Mouse (Mus musculus) liver, embryonic 11.5 days (tissue): ENCODE data around the gene Gpr174. TPM values are rescaled to one million over a fixed set of nuclear protein-coding genes. Genes with fewer than 3 reads are reported as not detected.
"Not testable (repeated sequence)": the region's sequence is repeated elsewhere in the genome, so short reads cannot be mapped to it uniquely, and the experiment has no call there.

ENCODE experiments used
- ATAC-seq: fragments of 200-750 bp; cut with Nextera tagmentation; replicated peaks from 2 replicates; pipeline ENCODE4 v1.8.0; 2017; ENCODE audit warnings: moderate number of reproducible peaks, mild to moderate bottlenecking, moderate TSS enrichment, moderate library complexity; ENCODE audit not compliant: low FRiP score
- DNase-seq: peaks from one replicate; pipeline ENCODE4 v3.0.0-alpha.2; 2017; ENCODE audit warnings: low spot score
- H3K27ac ChIP-seq: fragments of 300-500 bp; sonication (generic); 2 replicates; pipeline ENCODE4 v1.5.1; 2014; ENCODE audit warnings: mild to moderate bottlenecking, low read depth, low read length, control low read depth
- H3K27me3 ChIP-seq: fragments of 300-500 bp; sonication (generic); replicated peaks from 2 replicates; pipeline ENCODE4 v1.6.1; 2014; ENCODE audit warnings: low read length, mixed read lengths; ENCODE audit not compliant: control insufficient read depth, insufficient read depth
- H3K36me3 ChIP-seq: fragments of 300-500 bp; sonication (generic); 2 replicates; pipeline ENCODE4 v1.6.1; 2014; ENCODE audit warnings: mild to moderate bottlenecking, low read length, moderate library complexity, mixed read lengths; ENCODE audit not compliant: control insufficient read depth, insufficient read depth
- H3K4me1 ChIP-seq: fragments of 300-500 bp; sonication (generic); replicated peaks from 2 replicates; pipeline ENCODE4 v1.6.1; 2014; ENCODE audit warnings: low read length, mixed read lengths; ENCODE audit not compliant: control insufficient read depth, insufficient read depth
- H3K4me2 ChIP-seq: fragments of 300-500 bp; sonication (generic); 2 replicates; pipeline ENCODE4 v1.6.1; 2014; ENCODE audit warnings: mild to moderate bottlenecking, control low read depth, moderate library complexity
- H3K4me3 ChIP-seq: fragments of 300-500 bp; sonication (generic); 2 replicates; pipeline ENCODE4 v1.5.1; 2014; ENCODE audit warnings: low read depth, low read length, control low read depth
- H3K9ac ChIP-seq: fragments of 300-500 bp; sonication (generic); 2 replicates; pipeline ENCODE4 v1.6.1; 2014; ENCODE audit warnings: low read depth, low read length, control low read depth
- H3K9me3 ChIP-seq: fragments of 300-500 bp; sonication (generic); 2 replicates; pipeline ENCODE4 v1.6.1; 2016; ENCODE audit warnings: low read length, inconsistent platforms, mixed read lengths; ENCODE audit not compliant: control insufficient read depth
- WGBS: fragments of 180-500 bp; shearing (Covaris S2); extraction: QIAGEN DNeasy Blood & Tissue Kit; methylation state at CpG from one replicate; pipeline ENCODE4 v1.1.7; 2014; 5-methylcytosine and 5-hydroxymethylcytosine counted together
- polyA plus RNA-seq: library from polyadenylated mRNA; unstranded; fragments of >200 nt; fragmentation: Nextera tagmentation; extraction: Ambion mirVana; gene quantifications from 2 replicates; pipeline ENCODE4 v1.2.1, GENCODE M21; 2014

Gene Gpr174
- polyA plus RNA-seq, 1 experiment from 2014 or later, result 0.27 TPM

DNA sequence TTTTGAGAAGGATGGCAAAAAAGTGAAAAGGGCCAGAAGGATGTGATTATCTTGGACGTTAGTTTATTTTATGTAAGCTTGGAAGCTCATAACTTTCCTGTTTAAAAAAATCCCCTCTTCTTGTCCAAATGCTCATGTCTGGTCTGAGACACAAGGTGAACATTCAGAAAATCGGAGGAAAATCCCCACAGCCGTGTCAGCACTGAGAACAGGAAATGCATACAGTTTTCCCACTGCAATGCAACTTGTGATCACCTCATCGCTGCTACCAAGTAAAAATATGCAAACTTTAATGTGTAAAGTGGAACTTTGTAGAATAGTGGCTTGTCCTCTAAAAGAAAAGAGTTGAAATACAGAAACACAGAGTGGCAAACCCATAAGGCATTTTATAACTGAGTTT lies 28.5 kb downstream of the Gpr174 start:
- H3K4me2 ChIP-seq, result no peak overlapping the region
- WGBS, result 57% methylated on average over 4 of the region's 4 CpGs
- no peak overlapping the region for H3K27ac ChIP-seq
- no peak for DNase-seq
- no peaks in the 10 kb centered on the region for H3K27me3 ChIP-seq
- H3K4me1 ChIP-seq, result no peaks in the 10 kb centered on the region
- no peaks in the 10 kb centered on the region for H3K9me3 ChIP-seq
- H3K9ac ChIP-seq, result no peak overlapping the region
- H3K4me3 ChIP-seq, result no peak overlapping the region
- no peak for ATAC-seq
- no peaks in the 10 kb centered on the region for H3K36me3 ChIP-seq

DNA sequence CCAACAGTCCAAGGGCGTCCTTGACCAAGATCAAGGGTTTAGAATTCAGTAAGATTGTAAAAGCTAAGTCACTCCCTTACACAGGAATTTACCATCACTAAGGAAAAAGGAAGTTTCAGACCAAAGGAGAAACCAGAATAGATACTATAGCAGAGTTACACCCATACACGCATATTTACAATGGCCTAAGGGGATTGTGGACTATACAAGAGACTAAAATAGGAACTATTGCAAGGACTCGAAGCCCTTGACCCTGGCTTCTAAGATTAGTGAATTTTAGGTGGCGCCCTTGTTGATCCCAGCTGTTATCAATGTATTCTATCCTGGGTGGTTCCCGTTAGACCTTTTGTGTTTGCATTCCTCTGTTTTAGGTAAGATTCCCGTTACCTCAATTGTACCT lies 42.2 kb downstream of the Gpr174 start:
- 77% methylated on average over 6 of the region's 6 CpGs for WGBS
- not testable (repeated sequence) for H3K9ac ChIP-seq, H3K4me3 ChIP-seq, DNase-seq, H3K27ac ChIP-seq, ATAC-seq, H3K27me3 ChIP-seq, H3K36me3 ChIP-seq, H3K4me2 ChIP-seq, H3K9me3 ChIP-seq, H3K4me1 ChIP-seq

DNA sequence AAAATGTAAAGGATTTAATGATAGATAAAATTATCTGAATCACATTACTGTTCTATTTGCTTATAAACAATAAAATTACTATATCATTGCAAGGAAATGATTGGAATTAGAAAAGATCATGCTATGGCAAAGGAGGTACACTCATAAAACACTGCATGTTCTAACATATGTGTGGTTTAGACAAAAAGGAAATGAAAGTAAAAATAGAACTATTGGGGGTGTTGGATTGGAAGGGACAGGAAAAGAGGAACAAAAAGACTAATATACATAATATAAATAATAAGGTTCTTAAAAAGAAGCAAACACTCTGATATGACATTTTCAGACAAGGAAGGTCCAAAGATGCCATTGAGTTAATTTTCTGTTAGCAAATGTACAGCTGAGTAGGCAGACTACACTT lies 43.1 kb downstream of the Gpr174 start:
- Histone ChIP-seq H3K36me3 (no peaks in the 10 kb centered on the region), H3K4me1 (no peaks in the 10 kb centered on the region), H3K4me3 (no peak overlapping the region), H3K9me3 (no peaks in the 10 kb centered on the region), H3K4me2 (no peak overlapping the region), H3K9ac (no peak overlapping the region), H3K27me3 (no peaks in the 10 kb centered on the region), H3K27ac (no peak overlapping the region)
- DNase-seq (no peak), ATAC-seq (no peak)

DNA sequence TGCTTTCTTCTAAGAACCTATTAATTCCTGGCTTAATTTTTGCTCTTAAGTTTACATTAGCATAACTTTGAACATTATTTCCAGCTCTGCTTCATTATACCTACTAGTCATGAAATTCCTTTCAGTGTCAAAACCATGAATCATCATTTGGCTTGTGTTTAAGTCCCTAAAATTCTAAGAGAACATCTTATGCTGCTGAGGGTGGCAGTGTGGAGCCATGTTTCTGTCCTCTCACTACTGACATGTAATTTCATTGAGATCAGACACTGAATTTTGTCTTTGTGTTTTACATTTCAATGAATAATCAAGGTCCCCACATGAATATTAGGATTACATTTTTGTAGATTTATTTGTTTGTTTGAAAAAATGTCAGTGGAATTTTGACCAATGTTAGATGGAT lies 50.8 kb downstream of the Gpr174 start:
- no peak overlapping the region for H3K27ac ChIP-seq
- no peak for ATAC-seq
- H3K4me1 ChIP-seq, result no peaks in the 10 kb centered on the region
- H3K4me2 ChIP-seq, result no peak overlapping the region
- H3K9me3 ChIP-seq, result no peaks in the 10 kb centered on the region
- H3K4me3 ChIP-seq, result no peak overlapping the region
- DNase-seq, result no peak
- H3K36me3 ChIP-seq, result no peaks in the 10 kb centered on the region
- H3K9ac ChIP-seq, result no peak overlapping the region
- no peaks in the 10 kb centered on the region for H3K27me3 ChIP-seq

DNA sequence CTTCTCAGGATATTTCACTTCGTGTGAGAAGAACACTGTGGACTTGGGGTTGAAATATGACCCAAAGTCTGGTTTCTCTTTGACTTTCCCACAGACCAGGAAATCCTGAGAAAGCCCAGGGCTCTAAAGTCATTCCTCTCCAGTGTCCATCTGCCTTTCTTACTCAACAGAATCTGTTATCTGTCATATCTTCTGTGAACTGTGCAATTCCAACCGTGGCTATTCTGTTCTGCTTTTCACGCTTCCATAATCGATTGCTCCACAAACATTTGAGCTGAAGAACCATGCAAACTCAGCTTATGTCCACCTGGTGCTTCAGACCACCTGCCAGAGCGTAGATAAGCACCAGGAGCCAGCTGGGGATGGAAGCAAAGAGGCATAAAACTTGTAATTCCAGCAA lies 56.9 kb downstream of the Gpr174 start:
- Histone ChIP-seq H3K9me3 (no peaks in the 10 kb centered on the region), H3K4me3 (no peak overlapping the region), H3K36me3 (no peaks in the 10 kb centered on the region), H3K4me1 (no peaks in the 10 kb centered on the region), H3K27me3 (no peaks in the 10 kb centered on the region), H3K27ac (no peak overlapping the region), H3K9ac (no peak overlapping the region), H3K4me2 (no peak overlapping the region)
- ATAC-seq (no peak), DNase-seq (no peak)
- WGBS, result 48% methylated on average over 5 of the region's 5 CpGs

DNA sequence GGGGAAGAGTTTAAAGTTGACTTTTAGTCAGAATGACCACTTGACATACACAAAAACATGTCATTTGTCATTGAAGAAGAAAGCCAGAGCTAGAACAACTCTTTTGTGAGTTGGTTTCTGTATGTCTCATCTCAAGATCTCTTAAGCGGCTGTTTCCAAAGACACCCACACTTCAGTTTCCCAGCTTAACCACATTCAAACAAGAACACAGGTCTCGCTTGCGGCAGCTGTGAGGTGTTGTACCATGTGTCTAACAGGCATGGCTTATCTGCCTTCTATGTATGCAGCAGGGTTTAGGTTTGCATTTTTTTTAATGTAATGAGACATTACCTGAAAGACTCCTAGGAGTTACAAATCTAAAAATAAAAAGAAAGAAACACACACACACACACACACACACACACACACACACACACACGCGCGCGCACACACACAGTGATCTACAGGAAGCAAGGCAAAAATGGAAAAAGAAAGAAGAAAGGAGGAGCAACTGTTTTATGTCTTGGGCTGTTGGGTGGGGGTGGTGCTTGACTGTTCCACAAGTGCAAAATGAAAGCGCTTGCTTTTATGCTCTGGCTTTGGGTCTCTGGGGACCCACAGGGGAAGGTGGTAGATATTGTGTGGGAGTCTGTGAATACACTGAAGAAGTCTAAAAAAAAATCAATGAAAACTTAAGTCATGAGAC lies 70.2 kb downstream of the Gpr174 start:
- no peak overlapping the region for H3K9ac ChIP-seq
- no peaks in the 10 kb centered on the region for H3K4me1 ChIP-seq
- no peaks in the 10 kb centered on the region for H3K27me3 ChIP-seq
- ATAC-seq, result no peak
- no peak overlapping the region for H3K4me3 ChIP-seq
- H3K27ac ChIP-seq, result no peak overlapping the region
- DNase-seq, result no peak
- no peaks in the 10 kb centered on the region for H3K36me3 ChIP-seq
- no peaks in the 10 kb centered on the region for H3K9me3 ChIP-seq
- 81% methylated on average over 8 of the region's 8 CpGs for WGBS
- H3K4me2 ChIP-seq, result no peak overlapping the region

DNA sequence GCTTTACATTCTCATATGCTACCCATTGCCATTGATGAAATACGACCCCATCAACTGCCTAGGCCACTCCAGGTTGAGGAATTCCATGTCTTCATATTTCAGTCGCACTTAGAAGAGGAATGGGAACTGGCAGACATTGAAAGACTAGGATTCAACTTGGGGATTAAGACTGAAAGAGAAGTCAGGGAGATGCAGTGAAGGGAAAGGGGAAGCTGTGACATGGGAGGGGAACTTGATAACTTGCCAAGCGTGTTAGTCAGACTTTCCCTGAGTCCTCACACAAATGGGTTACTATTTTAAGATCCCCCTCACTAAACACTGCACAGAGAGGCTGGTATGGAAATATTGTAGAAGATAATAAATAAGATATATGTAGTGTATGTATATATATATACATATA lies 74.2 kb downstream of the Gpr174 start:
- ATAC-seq (no peak), DNase-seq (no peak)
- H3K36me3 ChIP-seq, result no peaks in the 10 kb centered on the region
- H3K4me3 ChIP-seq, result no peak overlapping the region
- H3K4me2 ChIP-seq, result no peak overlapping the region
- no peak overlapping the region for H3K27ac ChIP-seq
- no peaks in the 10 kb centered on the region for H3K27me3 ChIP-seq
- no peaks in the 10 kb centered on the region for H3K4me1 ChIP-seq
- H3K9me3 ChIP-seq, result no peaks in the 10 kb centered on the region
- WGBS, result 61% methylated on average over 3 of the region's 3 CpGs
- H3K9ac ChIP-seq, result no peak overlapping the region

DNA sequence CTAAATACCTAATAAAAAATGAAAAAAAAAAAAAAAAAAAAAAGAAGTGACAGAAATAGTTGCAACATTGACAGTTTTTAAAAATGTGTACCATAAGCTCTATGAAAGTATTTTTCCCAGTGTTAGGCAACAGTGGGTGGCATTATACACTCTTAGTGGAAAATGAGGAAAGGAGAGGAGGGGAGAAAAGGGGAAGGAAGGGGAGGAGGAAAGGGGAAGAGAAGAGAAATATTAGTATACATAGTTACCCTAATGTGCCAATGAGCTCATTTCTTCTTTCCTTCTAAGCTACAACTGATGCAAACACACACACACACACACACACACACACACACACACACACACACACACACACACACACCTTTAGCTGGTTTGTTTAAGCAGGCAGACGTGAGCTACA lies 80.9 kb downstream of the Gpr174 start:
- H3K4me3 ChIP-seq, result no peak overlapping the region
- DNase-seq (no peak), ATAC-seq (no peak)
- H3K4me1 ChIP-seq, result no peaks in the 10 kb centered on the region
- no peak overlapping the region for H3K9ac ChIP-seq
- WGBS, result 71% methylated on average over 1 of the region's 1 CpGs
- H3K4me2 ChIP-seq, result no peak overlapping the region
- H3K27me3 ChIP-seq, result no peaks in the 10 kb centered on the region
- H3K27ac ChIP-seq, result no peak overlapping the region
- H3K9me3 ChIP-seq, result no peaks in the 10 kb centered on the region
- H3K36me3 ChIP-seq, result no peaks in the 10 kb centered on the region

DNA sequence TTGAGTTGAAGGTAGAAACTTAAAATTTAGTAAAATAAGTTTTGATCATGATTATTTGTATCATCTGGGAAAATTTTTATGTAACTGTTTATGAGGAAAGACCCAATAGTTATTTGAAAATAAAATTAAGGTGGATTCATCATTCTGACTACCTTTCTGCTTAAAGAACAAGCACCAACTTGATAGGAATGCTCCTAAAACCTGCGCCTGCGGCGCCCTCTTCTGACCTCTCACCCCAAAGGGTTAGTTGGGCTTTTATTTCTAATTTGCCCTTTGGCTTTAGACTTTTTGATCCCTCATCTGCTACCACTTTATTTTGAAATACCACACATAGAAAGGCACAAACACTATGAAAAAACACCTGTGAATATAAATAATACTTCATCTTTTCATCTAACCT lies 86.3 kb downstream of the Gpr174 start:
- no peaks in the 10 kb centered on the region for H3K4me1 ChIP-seq
- no peaks in the 10 kb centered on the region for H3K9me3 ChIP-seq
- ATAC-seq (no peak), DNase-seq (no peak)
- H3K36me3 ChIP-seq, result no peaks in the 10 kb centered on the region
- H3K27me3 ChIP-seq, result no peaks in the 10 kb centered on the region
- no peak overlapping the region for H3K9ac ChIP-seq
- 37% methylated on average over 3 of the region's 3 CpGs for WGBS
- H3K27ac ChIP-seq, result no peak overlapping the region
- no peak overlapping the region for H3K4me3 ChIP-seq
- H3K4me2 ChIP-seq, result no peak overlapping the region
